Mouse (Mus musculus) lung, postnatal 25 days (tissue): ENCODE measurements around the gene Tnr.

Experiments used
- DNase-seq: peaks from one replicate; pipeline ENCODE4 v3.0.0; 2022; ENCODE audit warnings: low spot score

Gene Tnr

GRCm38 (mm10) chr1:159629822-159630589 is 106.4 kb downstream of the Tnr start:
- no peak for DNase-seq

- no peak for DNase-seq
Observed at GRCm38 (mm10) chr1:159632558-159632957, 109.0 kb downstream of the Tnr start.

- no peak for DNase-seq
Observed at GRCm38 (mm10) chr1:159639408-159639807, 115.8 kb downstream of the Tnr start.

- DNase-seq, result no peak
Observed at GRCm38 (mm10) chr1:159645719-159646118, 122.2 kb downstream of the Tnr start.

GRCm38 (mm10) chr1:159650486-159650885 is 126.9 kb downstream of the Tnr start:
- no peak for DNase-seq

- DNase-seq, result no peak
Observed at GRCm38 (mm10) chr1:159655241-159655640, 131.7 kb downstream of the Tnr start.

- no peak for DNase-seq
Observed at GRCm38 (mm10) chr1:159657856-159658542, 134.4 kb downstream of the Tnr start.

GRCm38 (mm10) chr1:159660620-159661501 is 137.3 kb downstream of the Tnr start:
- DNase-seq, result peak; percentile 46

- DNase-seq, result no peak
Observed at GRCm38 (mm10) chr1:159664496-159664895, 140.9 kb downstream of the Tnr start.

- no peak for DNase-seq
Observed at GRCm38 (mm10) chr1:159664945-159665344, 141.4 kb downstream of the Tnr start.

GRCm38 (mm10) chr1:159670629-159671150 is 147.1 kb downstream of the Tnr start:
- peak; percentile 50 for DNase-seq

GRCm38 (mm10) chr1:159671181-159671580 is 147.6 kb downstream of the Tnr start:
- DNase-seq, result no peak

GRCm38 (mm10) chr1:159674240-159674639 is 150.7 kb downstream of the Tnr start:
- no peak for DNase-seq

GRCm38 (mm10) chr1:159675472-159675871 is 151.9 kb downstream of the Tnr start:
- DNase-seq, result no peak

- DNase-seq, result peak; percentile 24
Observed at GRCm38 (mm10) chr1:159678221-159678935, 154.8 kb downstream of the Tnr start.

GRCm38 (mm10) chr1:159681252-159681651 is 157.7 kb downstream of the Tnr start:
- no peak for DNase-seq

- peak; percentile 49 for DNase-seq
Observed at GRCm38 (mm10) chr1:159686476-159687231, 163.1 kb downstream of the Tnr start.

GRCm38 (mm10) chr1:159696717-159697116 is 173.1 kb downstream of the Tnr start:
- DNase-seq, result no peak

- DNase-seq, result no peak
Observed at GRCm38 (mm10) chr1:159702038-159702437, 178.5 kb downstream of the Tnr start.

- no peak for DNase-seq
Observed at GRCm38 (mm10) chr1:159704925-159705324, 181.4 kb downstream of the Tnr start.

GRCm38 (mm10) chr1:159716301-159716700 is 192.7 kb downstream of the Tnr start:
- no peak for DNase-seq
